Mouse (Mus musculus) ES-CJ7 (cell line): Measurements from ENCODE around the gene Syt9.
"Not testable (repeated sequence)": the region's sequence is repeated elsewhere in the genome, so short reads cannot be mapped to it uniquely, and the experiment has no call there.

Source experiments
- DNase-seq: peaks from one replicate; pipeline ENCODE4 v3.0.0; 2011; ENCODE audit warnings: low read depth, low spot score

Gene Syt9

GRCm38 (mm10) chr7:107461699-107462440 is 91.3 kb downstream of the Syt9 start:
- no peak for DNase-seq

- no peak for DNase-seq
These were observed 92.4 kb downstream of the Syt9 start for GRCm38 (mm10) chr7:107462962-107463361.

DNA sequence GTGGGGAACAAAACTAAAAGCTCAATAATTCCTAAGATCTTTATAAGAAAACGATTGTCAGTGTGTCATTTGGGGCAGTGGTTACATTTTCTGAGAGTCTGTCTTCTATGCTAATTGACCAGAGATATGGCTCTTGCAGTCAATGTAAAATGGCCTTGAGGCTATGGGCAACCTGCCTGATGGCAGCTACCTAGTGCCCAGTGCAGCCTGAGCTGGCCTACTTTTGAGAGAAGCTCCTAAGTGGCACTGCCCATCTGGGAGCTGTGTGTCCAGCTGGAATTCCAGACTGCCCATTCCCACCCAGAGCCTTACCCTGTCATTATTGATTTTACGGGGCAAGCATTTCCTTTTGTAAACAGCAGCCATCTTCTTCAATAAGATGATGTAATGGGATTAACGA is 94.6 kb downstream of the Syt9 start:
- no peak for DNase-seq

DNA sequence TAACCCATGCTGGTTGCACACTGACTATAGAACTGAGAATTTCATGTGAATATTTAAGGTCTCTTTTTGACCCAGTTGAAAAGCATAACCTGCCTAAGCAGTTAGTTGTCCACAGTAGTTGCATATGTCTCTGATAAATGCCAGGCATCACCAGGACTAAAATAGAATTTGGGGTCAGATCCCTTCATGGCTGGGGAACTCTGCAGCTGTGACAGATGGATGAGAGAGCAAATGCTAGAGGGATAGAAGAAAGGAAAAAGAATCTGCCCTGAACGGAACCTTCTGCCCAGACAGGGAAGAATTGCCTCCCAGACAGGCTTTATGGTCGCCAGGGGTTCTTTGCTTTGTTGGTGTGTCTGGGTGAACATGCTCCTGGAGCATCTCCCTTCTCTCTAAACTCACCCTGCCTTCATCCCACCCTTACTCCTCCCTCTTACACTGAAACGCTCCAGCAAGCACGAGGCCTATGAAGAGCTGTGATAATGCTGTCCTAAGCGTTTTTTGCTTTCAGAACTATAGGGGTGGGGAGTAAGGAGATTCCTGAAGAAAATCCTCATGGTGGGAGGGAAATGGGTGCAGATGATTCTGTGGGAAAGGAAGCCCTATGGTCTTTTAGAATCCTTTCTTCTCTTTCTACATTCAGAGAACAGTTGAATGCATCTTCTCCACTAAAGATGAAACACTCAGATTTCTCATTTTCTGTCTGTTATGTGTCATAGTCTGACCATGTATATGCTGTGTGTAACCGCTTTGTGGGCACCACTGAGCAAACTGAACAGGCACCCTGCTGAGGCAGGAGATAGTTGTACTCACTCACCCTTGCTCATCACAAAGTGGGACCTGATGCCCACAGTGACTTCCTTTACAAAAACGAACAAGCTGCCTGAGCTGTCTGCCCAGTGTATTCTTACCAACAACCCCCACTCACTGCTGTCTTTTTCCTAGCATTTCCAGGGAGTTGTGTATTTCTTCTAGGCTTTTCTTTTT is 108.7 kb downstream of the Syt9 start:
- no peak for DNase-seq

- DNase-seq: not testable (repeated sequence)
These were observed 115.2 kb downstream of the Syt9 start for GRCm38 (mm10) chr7:107485709-107486108.

DNA sequence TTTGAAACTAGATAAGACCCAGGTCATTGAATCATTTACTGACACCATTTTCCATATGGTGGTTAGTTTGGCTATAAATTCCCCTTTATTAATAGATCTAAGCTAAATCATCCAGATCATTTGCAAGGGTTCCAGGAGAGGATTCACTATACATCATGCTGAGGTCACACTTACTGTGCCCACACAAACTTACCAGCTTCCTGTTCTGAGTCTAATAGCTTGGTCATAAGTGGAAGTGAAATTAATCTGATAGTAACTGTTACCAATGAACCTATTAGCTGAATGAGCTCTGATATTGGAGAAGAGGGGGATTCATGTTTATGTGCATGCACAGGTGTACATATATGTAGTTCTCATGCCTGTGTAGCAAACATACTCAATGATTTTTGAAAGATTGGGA is 124.9 kb downstream of the Syt9 start:
- no peak for DNase-seq

GRCm38 (mm10) chr7:107496923-107497322 is 126.4 kb downstream of the Syt9 start:
- DNase-seq: no peak

GRCm38 (mm10) chr7:107500641-107501040 is 130.1 kb downstream of the Syt9 start:
- DNase-seq: peak; percentile 56

DNA sequence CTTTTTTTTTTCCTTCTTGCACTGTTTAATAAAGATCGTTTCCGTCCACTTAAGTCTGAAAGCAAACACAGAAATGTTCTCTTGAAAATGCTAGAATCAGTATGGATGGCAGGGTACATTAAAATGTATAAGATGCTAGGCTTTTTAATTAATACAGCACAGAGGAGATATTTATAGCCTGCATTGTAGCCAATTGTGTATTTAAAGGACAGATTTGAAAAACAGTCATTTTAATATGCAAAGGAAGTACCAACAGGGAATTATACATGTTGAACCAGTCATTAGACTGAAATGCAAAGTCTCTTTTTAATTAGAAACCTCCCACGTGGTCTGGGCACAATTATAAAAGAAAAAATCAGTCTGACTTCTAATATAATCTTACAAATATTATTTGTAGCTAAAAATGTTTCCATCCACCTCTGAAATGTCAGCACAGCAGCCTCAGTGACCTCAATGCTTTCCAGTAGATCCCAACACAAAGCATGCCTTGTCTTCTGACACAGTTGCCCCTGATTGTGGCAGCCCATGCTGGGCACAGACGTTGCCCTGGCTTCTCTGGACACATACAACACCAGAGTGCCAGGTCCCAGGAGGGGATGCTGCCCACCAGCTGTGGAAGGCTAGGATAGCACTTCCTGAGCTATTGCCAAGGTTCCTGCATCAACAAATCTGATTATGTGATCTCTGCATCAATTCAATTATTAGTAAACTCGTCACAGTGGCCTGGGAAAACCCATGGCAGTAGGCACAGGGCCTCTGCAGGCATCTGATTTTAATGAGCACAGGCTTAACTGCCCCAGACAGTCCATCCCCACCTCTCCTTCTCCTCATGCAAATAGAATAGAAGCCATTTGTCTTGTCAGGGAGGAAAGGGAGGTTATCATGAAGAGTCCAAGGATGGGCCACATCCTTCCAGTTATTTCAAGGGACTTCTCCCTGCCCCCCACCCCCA is 134.5 kb downstream of the Syt9 start:
- DNase-seq: no peak

DNA sequence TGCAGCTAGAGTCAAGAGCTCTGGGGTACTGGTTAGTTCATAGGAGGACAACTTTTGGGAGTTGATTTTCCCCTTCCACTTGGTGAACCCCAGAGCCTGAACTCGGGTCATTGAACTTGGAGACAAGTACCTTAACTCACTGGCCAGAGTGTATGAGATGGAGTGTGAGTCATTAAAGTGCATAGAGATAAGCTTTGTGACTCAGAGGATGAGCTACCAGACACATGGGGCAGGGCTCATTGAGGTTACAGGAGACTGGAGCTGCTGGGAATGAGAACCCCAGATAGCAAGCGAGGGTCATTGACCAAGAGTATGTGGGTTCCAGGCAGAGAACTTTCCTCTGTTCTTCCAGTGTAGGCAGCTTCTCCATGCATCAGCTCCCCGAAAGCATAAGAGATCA is 137.4 kb downstream of the Syt9 start:
- DNase-seq: no peak

- no peak for DNase-seq
These were observed 139.2 kb downstream of the Syt9 start for GRCm38 (mm10) chr7:107509740-107510139.

- no peak for DNase-seq
These were observed 146.3 kb downstream of the Syt9 start for GRCm38 (mm10) chr7:107516704-107517410.

DNA sequence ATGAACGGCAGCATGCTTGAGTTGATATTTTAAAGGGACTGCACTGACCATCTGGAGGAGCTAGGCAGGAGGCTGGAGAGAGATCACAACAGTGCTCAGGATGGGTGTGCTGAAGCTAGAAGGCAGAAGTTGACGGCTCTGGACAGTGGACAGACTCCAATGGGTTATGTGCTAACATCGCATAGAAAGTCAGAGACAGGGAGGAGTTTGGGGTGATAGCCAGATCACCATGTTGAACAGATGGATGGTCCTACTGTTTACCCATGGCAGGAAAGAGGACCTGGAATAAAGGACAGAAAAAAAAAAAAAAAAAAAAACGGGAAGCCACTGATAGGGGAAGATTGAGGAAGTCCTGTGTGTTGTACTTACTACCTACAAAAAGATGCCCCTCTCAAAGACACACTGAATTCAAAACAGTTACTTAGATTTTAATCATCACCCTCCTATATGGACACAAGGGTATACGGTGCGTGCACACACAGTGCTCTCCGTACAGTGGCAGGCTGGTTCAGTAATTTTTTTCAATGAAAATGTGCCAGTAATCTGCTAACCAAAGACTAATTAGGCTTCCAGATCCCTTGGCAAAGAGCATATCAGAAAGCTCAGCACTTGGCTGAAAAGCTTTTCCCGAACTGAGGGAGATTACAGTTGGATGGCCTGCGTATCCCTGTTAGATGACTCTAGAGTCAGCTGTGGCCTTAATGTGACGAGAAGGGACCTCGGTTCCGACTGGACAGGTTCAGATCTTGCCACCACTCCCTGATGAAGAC is 148.9 kb downstream of the Syt9 start:
- no peak for DNase-seq

- no peak for DNase-seq
These were observed 150.9 kb downstream of the Syt9 start for GRCm38 (mm10) chr7:107521411-107521810.

- peak; percentile 58 for DNase-seq
These were observed 155.8 kb downstream of the Syt9 start for GRCm38 (mm10) chr7:107526299-107526698.

GRCm38 (mm10) chr7:107528169-107528772 is 157.7 kb downstream of the Syt9 start:
- no peak for DNase-seq

DNA sequence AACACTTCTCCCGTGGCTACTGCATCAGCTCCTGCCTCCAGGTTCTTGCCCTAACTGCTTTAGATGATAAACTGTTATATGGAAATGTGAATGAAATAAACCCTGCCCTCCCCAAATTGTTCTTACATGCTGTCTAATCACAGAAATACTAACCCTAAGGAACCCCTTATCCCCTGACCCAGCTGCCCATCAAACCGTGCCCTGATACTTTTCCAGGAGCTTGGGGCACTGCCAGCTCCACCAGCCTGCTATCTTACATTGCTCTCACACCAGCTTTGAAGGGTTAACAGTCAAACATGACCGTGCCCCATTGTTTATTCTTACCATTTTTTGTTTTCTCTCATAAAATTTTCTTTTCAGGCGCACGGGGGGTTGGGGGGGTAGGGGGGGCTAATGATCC is 158.8 kb downstream of the Syt9 start:
- no peak for DNase-seq

- DNase-seq: peak; percentile 42
These were observed 164.8 kb downstream of the Syt9 start for GRCm38 (mm10) chr7:107535311-107535710.

DNA sequence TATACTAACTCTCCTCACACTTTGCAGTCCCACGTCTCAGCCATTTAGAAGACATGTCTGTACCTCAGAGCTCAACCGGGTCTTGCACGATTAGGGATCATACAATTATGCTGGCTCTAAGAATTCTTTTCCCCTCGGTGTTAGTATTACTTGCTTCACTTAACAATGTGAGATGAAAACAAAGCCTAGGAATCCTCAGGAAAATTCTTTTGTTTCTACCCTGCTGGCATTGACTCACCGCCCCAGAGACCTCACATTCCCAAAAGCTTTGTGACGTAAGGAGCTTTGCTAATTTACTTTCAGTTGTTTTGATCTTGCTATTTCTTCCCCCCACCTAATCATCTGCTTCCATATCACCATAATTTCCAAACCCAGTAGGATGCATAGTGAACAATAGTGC is 166.0 kb downstream of the Syt9 start:
- DNase-seq: no peak

DNA sequence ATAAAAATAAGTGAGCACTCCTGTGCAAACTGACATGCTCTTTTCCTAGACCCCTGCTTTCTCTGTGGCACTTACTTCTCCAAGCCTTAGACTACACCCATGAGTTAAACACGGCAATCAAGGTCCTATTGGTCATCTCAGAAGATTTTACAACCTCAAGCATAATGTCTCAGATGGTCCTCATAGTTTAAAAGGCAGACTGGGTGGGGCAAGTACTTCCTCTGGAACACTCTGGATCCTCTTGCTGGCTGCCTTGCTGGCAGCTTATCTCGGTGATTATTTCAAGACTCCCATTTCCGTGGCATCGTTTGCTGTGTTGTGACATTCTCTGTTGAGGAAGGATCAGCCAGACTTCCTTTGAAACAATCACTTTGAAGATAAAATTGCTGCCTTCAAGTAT is 169.5 kb downstream of the Syt9 start:
- no peak for DNase-seq
